18 mouse cellular contexts compared by ENCODE assay signal in genomic region chr7:112244071-112244470, GRCm38 (mm10). TPM values are rescaled to one million over a fixed set of nuclear protein-coding genes. Genes with fewer than 3 reads are reported as not detected.
DNase-seq lines count a peak whose midpoint lies in the region; ATAC-seq and TF ChIP-seq lines count a peak whose summit lies in the region.
"Had no signal": no experiment of that assay in that cellular context is flagged by ENCODE, and none has a peak within 500 bp of the region (broad histone marks: within the 10 kb centered on the region; RNA-seq: fewer than 3 reads in every experiment).

No protein-coding gene starts in this region.

- no peak for ATAC-seq in heart, embryonic 15.5 days (replicated peaks; ENCODE audit: insufficient number of reproducible peaks, insufficient read depth, low FRiP score, low read depth)
- ATAC-seq in frontal cortex, adult (ENCODE audit: low TSS enrichment): no peak

- no peak for TF ChIP-seq CTCF in cortical plate, adult 2 months (IDR thresholded peaks at IDR 0.05; ENCODE audit: extremely low read depth, insufficient read depth, low read length)

- intact Hi-C loops in heart, postnatal 36 days (cut with DNase I): no loop called here

- H3K9ac ChIP-seq in heart, embryonic 15.5 days: no peak overlapping the region
- H3K9ac ChIP-seq: hindbrain, embryonic 15.5 days; limb, embryonic 12.5 days; liver, embryonic 14.5 days; stomach, embryonic 15.5 days had no signal

- no peak for TF ChIP-seq POLR2A in cortical plate, adult 2 months (IDR thresholded peaks at IDR 0.05; ENCODE audit: extremely low read depth, insufficient read depth, low read length)

- H3K4me3 ChIP-seq in heart, embryonic 15.5 days: no peak overlapping the region
- no peak overlapping the region for H3K4me3 ChIP-seq in cortical plate, adult 2 months (ENCODE audit: insufficient read depth, low read length)
- H3K4me3 ChIP-seq: hindbrain, embryonic 15.5 days; limb, embryonic 12.5 days; midbrain, embryonic 10.5 days; stomach, embryonic 15.5 days had no signal

- no peaks in the 10 kb centered on the region for H3K9me3 ChIP-seq in heart, embryonic 15.5 days (replicated peaks)
- H3K9me3 ChIP-seq: hindbrain, embryonic 15.5 days; limb, embryonic 12.5 days; midbrain, embryonic 10.5 days; stomach, embryonic 15.5 days had no signal

- peak overlapping the region; percentile 74 for H3K27ac ChIP-seq in heart, embryonic 15.5 days
- 0 out of 2 replicates have a peak overlapping the region, but pooled peaks have one; percentile 22 for H3K27ac ChIP-seq in cortical plate, adult 2 months (ENCODE audit: insufficient read depth, low read length)
- H3K27ac ChIP-seq: hindbrain, embryonic 15.5 days; limb, embryonic 12.5 days; liver, embryonic 14.5 days; stomach, embryonic 15.5 days had no signal

- H3K4me2 ChIP-seq in heart, embryonic 15.5 days: no peak overlapping the region
- H3K4me2 ChIP-seq: hindbrain, embryonic 15.5 days; limb, embryonic 12.5 days; stomach, embryonic 15.5 days had no signal

- DNase-seq in cerebellum, adult 11 months: peak; percentile 68
- DNase-seq in cerebellum, postnatal 4 days (ENCODE audit: low spot score in 2 of 2): no peak
- DNase-seq in heart, postnatal 36 days: no peak
- DNase-seq in cerebellum, adult 18-20 months: peak; percentile 75
- no peak for DNase-seq in thymus, postnatal 14 days
- DNase-seq: adrenal gland, postnatal 36 days; gastrocnemius, postnatal 36 days; kidney, adult 11 months; kidney, postnatal 10 days; layer of hippocampus, postnatal 36 days had no signal

- WGBS in heart, embryonic 15.5 days: 44% methylated on average over 2 of the region's 2 CpGs

- peaks cover 62% of the 10 kb centered on the region for H3K4me1 ChIP-seq in heart, embryonic 15.5 days (replicated peaks)
- H3K4me1 ChIP-seq in cortical plate, adult 2 months (ENCODE audit: control insufficient read depth, insufficient read depth, low read length): peaks cover 21% of the 10 kb centered on the region
- H3K4me1 ChIP-seq: limb, embryonic 12.5 days had no signal

- no peaks in the 10 kb centered on the region for H3K27me3 ChIP-seq in heart, embryonic 15.5 days
- H3K27me3 ChIP-seq: stomach, embryonic 15.5 days had no signal

- H3K36me3 ChIP-seq in heart, embryonic 15.5 days: peaks cover 29% of the 10 kb centered on the region
- H3K36me3 ChIP-seq: hindbrain, embryonic 15.5 days; limb, embryonic 12.5 days; midbrain, embryonic 10.5 days; stomach, embryonic 15.5 days had no signal

RNA-seq across cellular contexts. Expression of gene Mical2, which starts 18.4 kb away (rescaled TPM):
- polyA plus RNA-seq in heart, embryonic 15.5 days (2015; fragmentation: Nextera tagmentation; extraction: Ambion mirVana): 132 and 134 TPM in 2 replicates
- total RNA-seq in heart, postnatal 36 days (2021): 100 to 1,000 TPM in 1 of 2 experiments, 10 to 100 TPM in 1; 80.8 to 101 TPM
- 371 and 405 TPM in 2 replicates for polyA plus RNA-seq in cortical plate, adult 2 months (2012; rRNA removed)

Comparison
In these comparisons a context has a peak if more than half of its experiments do, and no peak if none do; other contexts are left out.
1. DNase-seq: peak in cerebellum, adult 11 months (single experiment) and cerebellum, adult 18-20 months (2 of 2); none in cerebellum, postnatal 4 days (0 of 2), heart, postnatal 36 days (0 of 2) and thymus, postnatal 14 days (single experiment).